Comparison of ENCODE assay signal across 7 mouse cellular contexts in the genomic region with DNA sequence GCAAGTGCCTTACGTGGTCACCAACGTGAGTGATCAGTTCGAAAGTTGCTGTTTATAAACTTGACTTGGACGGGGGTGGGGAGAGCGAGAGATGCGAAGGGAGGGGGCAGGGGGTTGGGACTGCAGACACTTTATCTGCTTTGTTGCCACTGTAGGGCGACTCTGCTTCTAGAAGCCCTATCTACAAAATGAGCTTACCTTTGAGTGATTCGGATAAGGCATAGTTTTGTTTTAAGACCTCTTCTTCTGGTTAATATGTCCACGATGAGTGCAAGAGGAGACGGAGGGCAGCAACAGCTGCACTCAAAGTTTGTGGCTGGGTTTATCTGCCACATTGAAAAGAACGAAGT. TPM values are rescaled to one million over a fixed set of nuclear protein-coding genes. Genes with fewer than 3 reads are reported as not detected.
DNase-seq lines count a peak whose midpoint lies in the region; ATAC-seq lines count a peak whose summit lies in the region.

No protein-coding gene starts in this region.

- H3K27me3 ChIP-seq in forebrain, embryonic 10.5 days (ENCODE audit: poor library complexity, severe bottlenecking) = 0 out of 2 replicates have a peak, but pooled peaks cover 6% of the 10 kb centered on the region
- H3K27me3 ChIP-seq in hindbrain, embryonic 14.5 days (ENCODE audit: control insufficient read depth, insufficient read depth, low read length) = no peaks in the 10 kb centered on the region; the same call in 1 of the 2 replicates
- H3K27me3 ChIP-seq in limb, embryonic 15.5 days = no peaks in the 10 kb centered on the region
- H3K27me3 ChIP-seq in neural tube, embryonic 11.5 days (ENCODE audit: control insufficient read depth, insufficient read depth, low read length) = no peaks in the 10 kb centered on the region

- ATAC-seq in hindbrain, embryonic 14.5 days (ENCODE audit: low FRiP score) = no peak
- no peak for ATAC-seq in limb, embryonic 15.5 days (ENCODE audit: insufficient number of reproducible peaks, low FRiP score, low TSS enrichment, low read depth)
- no peak for ATAC-seq in neural tube, embryonic 11.5 days (ENCODE audit: insufficient read depth, low FRiP score, low TSS enrichment)

- peak overlapping the region; percentile 63 for H3K9ac ChIP-seq in hindbrain, embryonic 14.5 days
- H3K9ac ChIP-seq in limb, embryonic 15.5 days = peak overlapping the region; percentile 42; the same call in 1 of the 2 replicates
- H3K9ac ChIP-seq in neural tube, embryonic 11.5 days (ENCODE audit: low read length) = peak overlapping the region; percentile 37; the same call in 1 of the 2 replicates

- WGBS in forebrain, embryonic 10.5 days = under 1% methylated on average over 11 of the region's 11 CpGs
- whole genome bisulfite sequencing in hindbrain, embryonic 14.5 days = 1% methylated on average over 11 of the region's 11 CpGs
- 2% methylated on average over 11 of the region's 11 CpGs for WGBS in limb, embryonic 15.5 days
- WGBS in neural tube, embryonic 11.5 days = under 1% methylated on average over 11 of the region's 11 CpGs

- no peaks in the 10 kb centered on the region for H3K9me3 ChIP-seq in forebrain, embryonic 10.5 days
- H3K9me3 ChIP-seq in hindbrain, embryonic 14.5 days (ENCODE audit: control insufficient read depth, low read length) = no peaks in the 10 kb centered on the region
- H3K9me3 ChIP-seq in limb, embryonic 15.5 days = no peaks in the 10 kb centered on the region
- no peaks in the 10 kb centered on the region for H3K9me3 ChIP-seq in neural tube, embryonic 11.5 days (ENCODE audit: control insufficient read depth, low read length)

- DNase-seq in Muller cell, postnatal 12 days (ENCODE audit: inconsistent ontology term) = peak; percentile 52
- peak; percentile 50 to 73 for DNase-seq in adrenal gland, postnatal 36 days
- peak; percentile 17 for DNase-seq in forebrain, embryonic 10.5 days (ENCODE audit: extremely low spot score, low spot score)
- no peak for DNase-seq in hindbrain, embryonic 14.5 days (ENCODE audit: low spot score)
- peak; percentile 29 for DNase-seq in neural tube, embryonic 11.5 days (ENCODE audit: low spot score)
- no peak for DNase-seq in urinary bladder, postnatal 14 days (ENCODE audit: low spot score)

- peak overlapping the region; percentile 79 for H3K4me2 ChIP-seq in hindbrain, embryonic 14.5 days (replicated peaks)
- H3K4me2 ChIP-seq in limb, embryonic 15.5 days = peak overlapping the region; percentile 92
- H3K4me2 ChIP-seq in neural tube, embryonic 11.5 days (ENCODE audit: low read depth) = peak overlapping the region; percentile 98

- H3K36me3 ChIP-seq in forebrain, embryonic 10.5 days (replicated peaks) = no peaks in the 10 kb centered on the region
- no peaks in the 10 kb centered on the region for H3K36me3 ChIP-seq in hindbrain, embryonic 14.5 days (replicated peaks; ENCODE audit: control insufficient read depth, insufficient read depth)
- H3K36me3 ChIP-seq in limb, embryonic 15.5 days = no peaks in the 10 kb centered on the region
- no peaks in the 10 kb centered on the region for H3K36me3 ChIP-seq in neural tube, embryonic 11.5 days (ENCODE audit: control insufficient read depth, insufficient read depth, low read length)

- H3K4me3 ChIP-seq in forebrain, embryonic 10.5 days = peak overlapping the region; percentile 68
- peak overlapping the region; percentile 56 for H3K4me3 ChIP-seq in hindbrain, embryonic 14.5 days (replicated peaks; ENCODE audit: low read length)
- peak overlapping the region; percentile 61 for H3K4me3 ChIP-seq in limb, embryonic 15.5 days
- H3K4me3 ChIP-seq in neural tube, embryonic 11.5 days (ENCODE audit: low read depth, low read length) = peak overlapping the region; percentile 47

- H3K27ac ChIP-seq in forebrain, embryonic 10.5 days = peak overlapping the region; percentile 93
- no peak overlapping the region for H3K27ac ChIP-seq in hindbrain, embryonic 14.5 days
- peak overlapping the region; percentile 95 for H3K27ac ChIP-seq in limb, embryonic 15.5 days
- H3K27ac ChIP-seq in neural tube, embryonic 11.5 days (ENCODE audit: low read depth, low read length) = no peak overlapping the region

- H3K4me1 ChIP-seq in forebrain, embryonic 10.5 days = peaks cover 26% of the 10 kb centered on the region
- no peaks in the 10 kb centered on the region for H3K4me1 ChIP-seq in hindbrain, embryonic 14.5 days (replicated peaks; ENCODE audit: control insufficient read depth, insufficient read depth, low read length)
- no peaks in the 10 kb centered on the region; the same call in 1 of the 2 replicates for H3K4me1 ChIP-seq in limb, embryonic 15.5 days
- no peaks in the 10 kb centered on the region; the same call in 1 of the 2 replicates for H3K4me1 ChIP-seq in neural tube, embryonic 11.5 days (ENCODE audit: control insufficient read depth, insufficient read depth, low read length)

RNA-seq across cellular contexts. Expression of gene Etv1, which starts 1.8 kb away (rescaled TPM):
- 10 to 100 TPM; 57.7 to 75.9 TPM for total RNA-seq in adrenal gland, postnatal 36 days (2021)
- 14.2 and 18.0 TPM in 2 replicates for polyA plus RNA-seq in forebrain, embryonic 10.5 days (2016; fragmentation: Nextera tagmentation; extraction: Ambion mirVana)
- polyA plus RNA-seq in hindbrain, embryonic 14.5 days (2014; fragmentation: Nextera tagmentation; extraction: Ambion mirVana) = 22.3 and 29.6 TPM in 2 replicates
- polyA plus RNA-seq in limb, embryonic 15.5 days (2015; fragmentation: Nextera tagmentation; extraction: Ambion mirVana) = 23.7 and 27.2 TPM in 2 replicates
- polyA plus RNA-seq in neural tube, embryonic 11.5 days (2014; fragmentation: Nextera tagmentation; extraction: Ambion mirVana) = 15.8 and 17.3 TPM in 2 replicates

Comparison
In these comparisons a context has a peak if more than half of its experiments do, and no peak if none do; other contexts are left out.
1. DNase-seq: peak in Muller cell, postnatal 12 days (single experiment), adrenal gland, postnatal 36 days (2 of 2), forebrain, embryonic 10.5 days (single experiment) and neural tube, embryonic 11.5 days (single experiment); none in hindbrain, embryonic 14.5 days (single experiment) and urinary bladder, postnatal 14 days (single experiment).
2. H3K27ac ChIP-seq: peak in forebrain, embryonic 10.5 days (single experiment) and limb, embryonic 15.5 days (single experiment); none in hindbrain, embryonic 14.5 days (single experiment) and neural tube, embryonic 11.5 days (single experiment).
3. Peak in every context shown above with its lines, with median percentiles within 50 percentile points of each other: H3K4me3 ChIP-seq, H3K4me2 ChIP-seq and H3K9ac ChIP-seq.